Mouse (Mus musculus) heart, embryonic 13.5 days (tissue): Measurements from ENCODE around the gene Celsr3. TPM values are rescaled to one million over a fixed set of nuclear protein-coding genes. Genes with fewer than 3 reads are reported as not detected.

Experiments used
- ATAC-seq: fragments of 200-750 bp; cut with Nextera tagmentation; 2 replicates; pipeline ENCODE4 v1.8.0; 2017; ENCODE audit warnings: moderate TSS enrichment; ENCODE audit not compliant: insufficient number of reproducible peaks, low FRiP score, low TSS enrichment; ENCODE audit errors: extremely low read depth
- H3K27ac ChIP-seq: fragments of 300-500 bp; sonication (generic); replicated peaks from 2 replicates; pipeline ENCODE4 v1.5.1; 2015; ENCODE audit warnings: moderate library complexity, mild to moderate bottlenecking, inconsistent platforms
- H3K27me3 ChIP-seq: fragments of 300-500 bp; sonication (generic); replicated peaks from 2 replicates; pipeline ENCODE4 v1.6.1; 2015; ENCODE audit warnings: mild to moderate bottlenecking, inconsistent platforms
- H3K36me3 ChIP-seq: fragments of 300-500 bp; sonication (generic); 2 replicates; pipeline ENCODE4 v1.6.1; 2015; ENCODE audit warnings: mild to moderate bottlenecking, inconsistent platforms
- H3K4me1 ChIP-seq: fragments of 300-500 bp; sonication (generic); 2 replicates; pipeline ENCODE4 v1.6.1; 2015; ENCODE audit warnings: inconsistent platforms
- H3K4me2 ChIP-seq: fragments of 300-500 bp; sonication (generic); 2 replicates; pipeline ENCODE4 v1.6.1; 2015; ENCODE audit warnings: inconsistent platforms, mild to moderate bottlenecking, moderate library complexity
- H3K4me3 ChIP-seq: fragments of 300-500 bp; sonication (generic); 2 replicates; pipeline ENCODE4 v1.5.1; 2015; ENCODE audit warnings: moderate library complexity, mild to moderate bottlenecking, inconsistent platforms
- H3K9ac ChIP-seq: fragments of 300-500 bp; sonication (generic); 2 replicates; pipeline ENCODE4 v1.6.1; 2015; ENCODE audit warnings: inconsistent platforms, mild to moderate bottlenecking, moderate library complexity
- H3K9me3 ChIP-seq: fragments of 300-500 bp; sonication (generic); 2 replicates; pipeline ENCODE4 v1.6.1; 2016; ENCODE audit warnings: inconsistent platforms
- WGBS: fragments of 180-500 bp; shearing (Covaris S2); methylation state at CpG from one replicate; pipeline ENCODE4 v1.1.7; 2015; ENCODE audit warnings: mixed read lengths; 5-methylcytosine and 5-hydroxymethylcytosine counted together
- microRNA-seq: library from miRNA; unstranded; fragments of <30 nt; microRNA quantifications from one replicate; pipeline ENCODE4, GENCODE M21; 2016
- polyA plus RNA-seq: library from polyadenylated mRNA; unstranded; fragments of >200 nt; fragmentation: Nextera tagmentation; extraction: Ambion mirVana; gene quantifications from 2 replicates; pipeline ENCODE4 v1.2.1, GENCODE M21; 2015

Celsr3 gene
- polyA plus RNA-seq, 1 experiment from 2014 or later = 0.09 TPM

DNA sequence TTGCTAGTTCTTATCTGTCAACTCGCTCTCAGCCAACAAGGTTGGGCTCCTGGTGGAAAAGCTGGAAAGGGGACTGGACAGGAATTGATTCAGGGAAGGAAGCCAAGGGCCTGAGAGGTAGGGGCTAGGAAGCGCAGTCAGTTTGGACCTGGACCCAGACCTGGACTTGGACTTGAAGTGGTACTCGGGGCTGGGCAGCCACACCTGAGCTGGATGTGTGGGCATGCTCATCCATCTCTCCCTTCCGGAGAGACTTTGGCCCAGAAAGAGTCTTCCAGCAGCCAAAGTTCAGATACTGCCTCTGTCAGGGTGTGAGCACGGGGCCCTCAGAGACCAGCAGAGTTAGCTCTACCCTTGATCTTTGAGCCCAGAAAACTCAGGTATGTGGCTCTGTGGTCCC lies 29.2 kb downstream of the Celsr3 start:
- no peak overlapping the region for H3K27ac ChIP-seq
- 44% methylated on average over 5 of the region's 5 CpGs for WGBS
- H3K4me2 ChIP-seq = peak overlapping the region; percentile 83

DNA sequence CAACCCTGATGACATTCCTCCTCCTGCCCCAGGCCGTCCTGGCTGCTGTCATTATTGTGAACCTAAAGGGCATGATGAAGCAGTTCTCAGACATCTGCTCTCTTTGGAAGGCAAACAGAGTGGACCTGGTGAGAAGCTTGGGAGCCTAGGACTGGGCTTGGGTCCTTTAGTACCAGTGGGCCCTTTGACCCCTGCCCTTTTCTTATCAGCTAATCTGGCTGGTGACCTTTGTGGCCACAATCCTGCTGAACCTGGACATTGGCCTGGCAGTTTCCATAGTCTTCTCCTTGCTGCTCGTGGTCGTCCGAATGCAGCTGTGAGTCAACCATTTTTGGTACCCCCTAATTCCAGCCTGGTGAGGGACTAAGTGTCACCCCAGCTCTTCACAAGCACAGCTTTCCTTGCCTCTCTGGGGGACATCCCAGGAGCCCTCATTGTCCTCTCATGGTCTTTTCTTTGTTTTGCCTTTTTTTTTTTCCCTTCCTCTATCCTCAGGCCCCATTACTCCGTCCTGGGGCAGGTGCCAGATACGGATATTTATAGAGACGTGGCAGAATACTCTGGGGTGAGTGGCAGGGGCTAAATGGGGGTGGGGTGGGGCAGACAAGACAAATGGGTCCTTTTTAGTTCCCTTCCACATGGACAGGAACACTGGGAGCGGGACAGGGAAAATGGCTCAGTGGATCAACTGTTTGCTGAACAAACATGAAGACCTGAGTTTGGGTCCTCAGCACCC lies 32.8 kb downstream of the Celsr3 start:
- H3K27ac ChIP-seq = no peak overlapping the region
- no peak for ATAC-seq
- peaks cover 43% of the 10 kb centered on the region for H3K36me3 ChIP-seq
- 69% methylated on average over 8 of the region's 8 CpGs for WGBS
- peaks cover 9% of the 10 kb centered on the region; the same call in 1 of the 2 replicates for H3K27me3 ChIP-seq
- no peaks in the 10 kb centered on the region for H3K9me3 ChIP-seq
- no peak overlapping the region for H3K4me2 ChIP-seq
- peaks cover 21% of the 10 kb centered on the region for H3K4me1 ChIP-seq
- 0 out of 2 replicates have a peak overlapping the region, but pooled peaks have one; percentile 8 for H3K9ac ChIP-seq
- no peak overlapping the region for H3K4me3 ChIP-seq

More for the DNA sequence above, 29.2 kb downstream of the Celsr3 start:
- Histone ChIP-seq H3K4me1 (peaks cover 36% of the 10 kb centered on the region), H3K9ac (no peak overlapping the region), H3K9me3 (no peaks in the 10 kb centered on the region), H3K27me3 (peaks cover 9% of the 10 kb centered on the region; the same call in 1 of the 2 replicates), H3K36me3 (peaks cover 29% of the 10 kb centered on the region), H3K4me3 (peak overlapping the region; percentile 69; the same call in 1 of the 2 replicates)
- no peak for ATAC-seq

Small RNA genes lying within 50 kb of the gene (microRNA-seq; reads per million reads assigned to microRNA genes)
- gene Gm23156 = not detected

Other genes starting within 250 kb of the Celsr3 start
- gene Wdr6, start 247.6 kb upstream of the Celsr3 start, polyA plus RNA-seq = 61.7 and 64.1 TPM in 2 replicates
- gene P4htm, start 228.7 kb upstream of the Celsr3 start, polyA plus RNA-seq = 19.5 and 20.0 TPM in 2 replicates
- gene Arih2, start 176.9 kb upstream of the Celsr3 start, polyA plus RNA-seq = 36.6 and 44.5 TPM in 2 replicates
- gene Slc25a20, start 164.2 kb upstream of the Celsr3 start, polyA plus RNA-seq = 67.9 and 73.0 TPM in 2 replicates
- 25.6 and 26.8 TPM in 2 replicates for gene Prkar2a, start 137.0 kb upstream of the Celsr3 start, polyA plus RNA-seq
- gene Ip6k2, start 42.5 kb upstream of the Celsr3 start, polyA plus RNA-seq = 39.8 and 42.9 TPM in 2 replicates
- gene Nckipsd, start 18.0 kb upstream of the Celsr3 start, polyA plus RNA-seq = 9.7 and 10.6 TPM in 2 replicates
- 5.1 and 5.7 TPM in 2 replicates for gene Slc26a6, start 27.0 kb downstream of the Celsr3 start, polyA plus RNA-seq
- gene Tmem89, start 88.3 kb downstream of the Celsr3 start, polyA plus RNA-seq = not detected in 2 replicates
- gene Uqcrc1, start 110.3 kb downstream of the Celsr3 start, polyA plus RNA-seq = 749 and 828 TPM in 2 replicates
- 0.82 and 1.3 TPM in 2 replicates for gene Col7a1, start 127.3 kb downstream of the Celsr3 start, polyA plus RNA-seq
- gene Ucn2, start 159.7 kb downstream of the Celsr3 start, polyA plus RNA-seq = not detected in 2 replicates
- gene Pfkfb4, start 165.5 kb downstream of the Celsr3 start, polyA plus RNA-seq = 2.8 and 2.9 TPM in 2 replicates
- gene Shisa5, start 212.2 kb downstream of the Celsr3 start, polyA plus RNA-seq = 63.6 and 69.3 TPM in 2 replicates
- 7.7 and 10.9 TPM in 2 replicates for gene Trex1, start 233.4 kb downstream of the Celsr3 start, polyA plus RNA-seq
- gene Atrip, start 247.8 kb downstream of the Celsr3 start, polyA plus RNA-seq = 16.6 and 18.0 TPM in 2 replicates